Mouse (Mus musculus): ENCODE measurements around the gene Capn5. TPM values are rescaled to one million over a fixed set of nuclear protein-coding genes. Genes with fewer than 3 reads are reported as not detected.

Capn5 gene
- polyA plus RNA-seq, 1 experiment from 2014 or later: 6.4 TPM

- no peaks in the 10 kb centered on the region for H3K9me3 ChIP-seq (replicated peaks; ENCODE audit: control insufficient read depth, low read length)
- H3K4me3 ChIP-seq (ENCODE audit: low read depth, low read length): no peak overlapping the region
- no peak overlapping the region for H3K27ac ChIP-seq (ENCODE audit: low read depth, low read length)
- H3K9ac ChIP-seq (ENCODE audit: low read depth, low read length): no peak overlapping the region
- no peak overlapping the region for H3K4me2 ChIP-seq
- H3K27me3 ChIP-seq (ENCODE audit: control insufficient read depth, insufficient read depth, low read length): peaks cover under 1% of the 10 kb centered on the region; the same call in 1 of the 2 replicates
- no peaks in the 10 kb centered on the region for H3K4me1 ChIP-seq (ENCODE audit: control insufficient read depth, insufficient read depth, low read length)
- H3K36me3 ChIP-seq (ENCODE audit: control insufficient read depth, insufficient read depth, low read length): no peaks in the 10 kb centered on the region
- ATAC-seq (replicated peaks; ENCODE audit: insufficient number of reproducible peaks, low FRiP score, low TSS enrichment): no peak
- WGBS (ENCODE audit: insufficient replicate concordance): 82% methylated on average over 8 of the region's 8 CpGs
These were observed 8.6 kb upstream of the Capn5 start for GRCm38 (mm10) chr7:98186637-98187036.

GRCm38 (mm10) chr7:98185326-98185725 lies 7.3 kb upstream of the Capn5 start:
- Histone ChIP-seq H3K36me3 (ENCODE audit: control insufficient read depth, insufficient read depth, low read length) (no peaks in the 10 kb centered on the region), H3K4me1 (ENCODE audit: control insufficient read depth, insufficient read depth, low read length) (no peaks in the 10 kb centered on the region), H3K9ac (ENCODE audit: low read depth, low read length) (no peak overlapping the region; the same call in 1 of the 2 replicates), H3K9me3 (replicated peaks; ENCODE audit: control insufficient read depth, low read length) (no peaks in the 10 kb centered on the region), H3K27me3 (ENCODE audit: control insufficient read depth, insufficient read depth, low read length) (no peaks in the 10 kb centered on the region), H3K4me2 (no peak overlapping the region), H3K4me3 (ENCODE audit: low read depth, low read length) (no peak overlapping the region), H3K27ac (ENCODE audit: low read depth, low read length) (no peak overlapping the region)
- ATAC-seq (replicated peaks; ENCODE audit: insufficient number of reproducible peaks, low FRiP score, low TSS enrichment): no peak
- WGBS (ENCODE audit: insufficient replicate concordance): 84% methylated on average over 6 of the region's 6 CpGs

GRCm38 (mm10) chr7:98178560-98179231 lies 622 bp upstream of the Capn5 start:
- Histone ChIP-seq H3K4me2 (peak overlapping the region; percentile 73), H3K4me3 (ENCODE audit: low read depth, low read length) (peak overlapping the region; percentile 75), H3K4me1 (ENCODE audit: control insufficient read depth, insufficient read depth, low read length) (peaks cover 10% of the 10 kb centered on the region), H3K27ac (ENCODE audit: low read depth, low read length) (no peak overlapping the region), H3K36me3 (ENCODE audit: control insufficient read depth, insufficient read depth, low read length) (no peaks in the 10 kb centered on the region), H3K9ac (ENCODE audit: low read depth, low read length) (peak overlapping the region; percentile 67), H3K27me3 (ENCODE audit: control insufficient read depth, insufficient read depth, low read length) (no peaks in the 10 kb centered on the region), H3K9me3 (replicated peaks; ENCODE audit: control insufficient read depth, low read length) (no peaks in the 10 kb centered on the region)
- 84% methylated on average over 5 of the region's 5 CpGs for whole genome bisulfite sequencing (ENCODE audit: insufficient replicate concordance)
- ATAC-seq (replicated peaks; ENCODE audit: insufficient number of reproducible peaks, low FRiP score, low TSS enrichment): no peak

GRCm38 (mm10) chr7:98177566-98177928 lies 527 bp downstream of the Capn5 start:
- no peak; the same call in 1 of the 2 replicates for ATAC-seq (replicated peaks; ENCODE audit: insufficient number of reproducible peaks, low FRiP score, low TSS enrichment)

GRCm38 (mm10) chr7:98177071-98177485 lies 996 bp downstream of the Capn5 start:
- Histone ChIP-seq H3K4me2 (peak overlapping the region; percentile 73), H3K27me3 (ENCODE audit: control insufficient read depth, insufficient read depth, low read length) (no peaks in the 10 kb centered on the region), H3K27ac (ENCODE audit: low read depth, low read length) (peak overlapping the region; percentile 80; the same call in 1 of the 2 replicates), H3K4me3 (ENCODE audit: low read depth, low read length) (peak overlapping the region; percentile 75), H3K9ac (ENCODE audit: low read depth, low read length) (peak overlapping the region; percentile 67), H3K4me1 (ENCODE audit: control insufficient read depth, insufficient read depth, low read length) (peaks cover 10% of the 10 kb centered on the region), H3K9me3 (replicated peaks; ENCODE audit: control insufficient read depth, low read length) (no peaks in the 10 kb centered on the region), H3K36me3 (ENCODE audit: control insufficient read depth, insufficient read depth, low read length) (no peaks in the 10 kb centered on the region)
- ATAC-seq (replicated peaks; ENCODE audit: insufficient number of reproducible peaks, low FRiP score, low TSS enrichment): no peak
- 48% methylated on average over 2 of the region's 2 CpGs for WGBS (ENCODE audit: insufficient replicate concordance)

More at GRCm38 (mm10) chr7:98177566-98177928, 527 bp downstream of the Capn5 start:
- Histone ChIP-seq H3K9ac (ENCODE audit: low read depth, low read length) (peak overlapping the region; percentile 67), H3K27me3 (ENCODE audit: control insufficient read depth, insufficient read depth, low read length) (no peaks in the 10 kb centered on the region), H3K4me3 (ENCODE audit: low read depth, low read length) (peak overlapping the region; percentile 75), H3K9me3 (replicated peaks; ENCODE audit: control insufficient read depth, low read length) (no peaks in the 10 kb centered on the region), H3K4me1 (ENCODE audit: control insufficient read depth, insufficient read depth, low read length) (peaks cover 10% of the 10 kb centered on the region), H3K36me3 (ENCODE audit: control insufficient read depth, insufficient read depth, low read length) (no peaks in the 10 kb centered on the region), H3K4me2 (peak overlapping the region; percentile 73), H3K27ac (ENCODE audit: low read depth, low read length) (peak overlapping the region; percentile 80; the same call in 1 of the 2 replicates)
- 5% methylated on average over 9 of the region's 9 CpGs for WGBS (ENCODE audit: insufficient replicate concordance)

GRCm38 (mm10) chr7:98176322-98177070 lies 1.6 kb downstream of the Capn5 start:
- Histone ChIP-seq H3K27ac (ENCODE audit: low read depth, low read length) (peak overlapping the region; percentile 80), H3K9me3 (replicated peaks; ENCODE audit: control insufficient read depth, low read length) (no peaks in the 10 kb centered on the region), H3K9ac (ENCODE audit: low read depth, low read length) (peak overlapping the region; percentile 58), H3K36me3 (ENCODE audit: control insufficient read depth, insufficient read depth, low read length) (no peaks in the 10 kb centered on the region), H3K27me3 (ENCODE audit: control insufficient read depth, insufficient read depth, low read length) (no peaks in the 10 kb centered on the region), H3K4me3 (ENCODE audit: low read depth, low read length) (peak overlapping the region; percentile 75), H3K4me1 (ENCODE audit: control insufficient read depth, insufficient read depth, low read length) (peaks cover 12% of the 10 kb centered on the region), H3K4me2 (peak overlapping the region; percentile 73)
- no peak; the same call in 1 of the 2 replicates for ATAC-seq (replicated peaks; ENCODE audit: insufficient number of reproducible peaks, low FRiP score, low TSS enrichment)
- 52% methylated on average over 8 of the region's 8 CpGs for WGBS (ENCODE audit: insufficient replicate concordance)

- Histone ChIP-seq H3K4me1 (ENCODE audit: control insufficient read depth, insufficient read depth, low read length) (peaks cover 25% of the 10 kb centered on the region), H3K4me3 (ENCODE audit: low read depth, low read length) (no peak overlapping the region; the same call in 1 of the 2 replicates), H3K4me2 (peak overlapping the region; percentile 73), H3K27ac (ENCODE audit: low read depth, low read length) (peak overlapping the region; percentile 80), H3K9ac (ENCODE audit: low read depth, low read length) (peak overlapping the region; percentile 11; the same call in 1 of the 2 replicates), H3K36me3 (ENCODE audit: control insufficient read depth, insufficient read depth, low read length) (no peaks in the 10 kb centered on the region), H3K9me3 (replicated peaks; ENCODE audit: control insufficient read depth, low read length) (no peaks in the 10 kb centered on the region), H3K27me3 (ENCODE audit: control insufficient read depth, insufficient read depth, low read length) (no peaks in the 10 kb centered on the region)
- ATAC-seq (replicated peaks; ENCODE audit: insufficient number of reproducible peaks, low FRiP score, low TSS enrichment): peak; percentile 62
- WGBS (ENCODE audit: insufficient replicate concordance): 51% methylated on average over 4 of the region's 4 CpGs
These were observed 3.0 kb downstream of the Capn5 start for GRCm38 (mm10) chr7:98174883-98175755.

GRCm38 (mm10) chr7:98173408-98173807 lies 4.7 kb downstream of the Capn5 start:
- 19% methylated on average over 4 of the region's 4 CpGs for WGBS (ENCODE audit: insufficient replicate concordance)
- H3K27ac ChIP-seq (ENCODE audit: low read depth, low read length): no peak overlapping the region
- no peak overlapping the region for H3K4me3 ChIP-seq (ENCODE audit: low read depth, low read length)
- no peaks in the 10 kb centered on the region for H3K36me3 ChIP-seq (ENCODE audit: control insufficient read depth, insufficient read depth, low read length)
- peak overlapping the region; percentile 28; the same call in 1 of the 2 replicates for H3K9ac ChIP-seq (ENCODE audit: low read depth, low read length)
- no peaks in the 10 kb centered on the region for H3K27me3 ChIP-seq (ENCODE audit: control insufficient read depth, insufficient read depth, low read length)
- ATAC-seq (replicated peaks; ENCODE audit: insufficient number of reproducible peaks, low FRiP score, low TSS enrichment): no peak
- peaks cover 23% of the 10 kb centered on the region for H3K4me1 ChIP-seq (ENCODE audit: control insufficient read depth, insufficient read depth, low read length)
- no peaks in the 10 kb centered on the region for H3K9me3 ChIP-seq (replicated peaks; ENCODE audit: control insufficient read depth, low read length)
- peak overlapping the region; percentile 2; the same call in 1 of the 2 replicates for H3K4me2 ChIP-seq
